Mouse (Mus musculus) liver, embryonic 11.5 days (tissue): ENCODE measurements around the gene Slc16a6. TPM values are rescaled to one million over a fixed set of nuclear protein-coding genes. Genes with fewer than 3 reads are reported as not detected.

ENCODE experiments used
- ATAC-seq: fragments of 200-750 bp; cut with Nextera tagmentation; replicated peaks from 2 replicates; pipeline ENCODE4 v1.8.0; 2017; ENCODE audit warnings: moderate number of reproducible peaks, mild to moderate bottlenecking, moderate TSS enrichment, moderate library complexity; ENCODE audit not compliant: low FRiP score
- DNase-seq: peaks from one replicate; pipeline ENCODE4 v3.0.0-alpha.2; 2017; ENCODE audit warnings: low spot score
- H3K27ac ChIP-seq: fragments of 300-500 bp; sonication (generic); 2 replicates; pipeline ENCODE4 v1.5.1; 2014; ENCODE audit warnings: mild to moderate bottlenecking, low read depth, low read length, control low read depth
- H3K27me3 ChIP-seq: fragments of 300-500 bp; sonication (generic); replicated peaks from 2 replicates; pipeline ENCODE4 v1.6.1; 2014; ENCODE audit warnings: low read length, mixed read lengths; ENCODE audit not compliant: control insufficient read depth, insufficient read depth
- H3K36me3 ChIP-seq: fragments of 300-500 bp; sonication (generic); 2 replicates; pipeline ENCODE4 v1.6.1; 2014; ENCODE audit warnings: mild to moderate bottlenecking, low read length, moderate library complexity, mixed read lengths; ENCODE audit not compliant: control insufficient read depth, insufficient read depth
- H3K4me1 ChIP-seq: fragments of 300-500 bp; sonication (generic); replicated peaks from 2 replicates; pipeline ENCODE4 v1.6.1; 2014; ENCODE audit warnings: low read length, mixed read lengths; ENCODE audit not compliant: control insufficient read depth, insufficient read depth
- H3K4me2 ChIP-seq: fragments of 300-500 bp; sonication (generic); 2 replicates; pipeline ENCODE4 v1.6.1; 2014; ENCODE audit warnings: mild to moderate bottlenecking, control low read depth, moderate library complexity
- H3K4me3 ChIP-seq: fragments of 300-500 bp; sonication (generic); 2 replicates; pipeline ENCODE4 v1.5.1; 2014; ENCODE audit warnings: low read depth, low read length, control low read depth
- H3K9ac ChIP-seq: fragments of 300-500 bp; sonication (generic); 2 replicates; pipeline ENCODE4 v1.6.1; 2014; ENCODE audit warnings: low read depth, low read length, control low read depth
- H3K9me3 ChIP-seq: fragments of 300-500 bp; sonication (generic); 2 replicates; pipeline ENCODE4 v1.6.1; 2016; ENCODE audit warnings: low read length, inconsistent platforms, mixed read lengths; ENCODE audit not compliant: control insufficient read depth
- WGBS: fragments of 180-500 bp; shearing (Covaris S2); extraction: QIAGEN DNeasy Blood & Tissue Kit; methylation state at CpG from one replicate; pipeline ENCODE4 v1.1.7; 2014; 5-methylcytosine and 5-hydroxymethylcytosine counted together
- polyA plus RNA-seq: library from polyadenylated mRNA; unstranded; fragments of >200 nt; fragmentation: Nextera tagmentation; extraction: Ambion mirVana; gene quantifications from 2 replicates; pipeline ENCODE4 v1.2.1, GENCODE M21; 2014

Gene Slc16a6
- polyA plus RNA-seq, 1 experiment from 2014 or later: 52.2 TPM

DNA sequence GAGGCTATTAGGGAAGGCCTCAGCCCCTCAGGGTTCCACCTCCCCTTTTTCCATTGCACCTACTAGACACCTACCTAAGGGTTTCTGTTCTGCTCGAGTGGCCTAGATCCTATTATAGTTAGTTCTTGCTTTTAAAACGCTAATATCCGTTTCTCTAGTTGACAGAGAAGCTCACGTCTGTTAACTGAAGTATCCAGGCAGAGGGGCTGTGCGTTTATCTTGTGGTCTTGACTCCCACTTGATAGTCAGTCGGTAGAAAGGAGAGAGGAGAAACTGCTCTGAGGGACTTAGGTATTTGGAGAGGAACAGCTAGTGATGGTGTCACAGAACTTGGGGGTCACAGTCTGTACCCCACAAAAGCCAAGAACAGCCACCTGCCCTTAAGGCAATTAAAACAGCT, 3.3 kb upstream of the Slc16a6 start:
- Histone ChIP-seq H3K36me3 (no peaks in the 10 kb centered on the region), H3K4me3 (no peak overlapping the region), H3K27me3 (no peaks in the 10 kb centered on the region), H3K9me3 (no peaks in the 10 kb centered on the region), H3K4me1 (peaks cover 23% of the 10 kb centered on the region), H3K9ac (peak overlapping the region; percentile 56), H3K27ac (peak overlapping the region; percentile 20; the same call in 1 of the 2 replicates), H3K4me2 (peak overlapping the region; percentile 32)
- no peak for DNase-seq
- ATAC-seq: no peak
- 27% methylated on average over 6 of the region's 6 CpGs for WGBS

DNA sequence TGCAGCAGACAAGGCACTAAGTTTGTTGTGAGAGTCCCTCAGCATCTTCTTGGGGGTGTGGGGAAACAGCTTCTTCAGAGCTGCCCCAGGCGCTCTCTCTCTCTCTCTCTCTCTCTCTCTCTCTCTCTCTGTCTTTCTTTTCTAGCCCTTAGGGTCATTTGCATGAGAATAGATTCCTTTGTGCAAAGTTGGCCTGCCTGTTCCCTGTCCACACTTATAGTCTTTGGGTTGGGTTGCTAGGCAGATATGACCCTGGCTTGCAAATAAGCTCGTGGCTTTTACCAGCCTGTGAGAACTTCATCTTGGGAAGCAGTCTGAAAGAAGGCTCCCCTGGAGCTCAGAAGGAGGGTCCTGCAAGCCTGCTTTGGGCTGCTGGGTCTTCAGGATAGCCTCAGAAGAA, 2.8 kb upstream of the Slc16a6 start:
- H3K4me1 ChIP-seq: peaks cover 23% of the 10 kb centered on the region
- H3K9ac ChIP-seq: peak overlapping the region; percentile 56
- peak overlapping the region; percentile 32 for H3K4me2 ChIP-seq
- no peak for ATAC-seq
- no peaks in the 10 kb centered on the region for H3K9me3 ChIP-seq
- H3K4me3 ChIP-seq: no peak overlapping the region
- no peaks in the 10 kb centered on the region for H3K36me3 ChIP-seq
- WGBS: 46% methylated on average over 2 of the region's 2 CpGs
- no peaks in the 10 kb centered on the region for H3K27me3 ChIP-seq
- DNase-seq: no peak
- H3K27ac ChIP-seq: peak overlapping the region; percentile 20; the same call in 1 of the 2 replicates

GRCm38 (mm10) chr11:109475717-109476116, 2.3 kb upstream of the Slc16a6 start:
- ATAC-seq: no peak

DNA sequence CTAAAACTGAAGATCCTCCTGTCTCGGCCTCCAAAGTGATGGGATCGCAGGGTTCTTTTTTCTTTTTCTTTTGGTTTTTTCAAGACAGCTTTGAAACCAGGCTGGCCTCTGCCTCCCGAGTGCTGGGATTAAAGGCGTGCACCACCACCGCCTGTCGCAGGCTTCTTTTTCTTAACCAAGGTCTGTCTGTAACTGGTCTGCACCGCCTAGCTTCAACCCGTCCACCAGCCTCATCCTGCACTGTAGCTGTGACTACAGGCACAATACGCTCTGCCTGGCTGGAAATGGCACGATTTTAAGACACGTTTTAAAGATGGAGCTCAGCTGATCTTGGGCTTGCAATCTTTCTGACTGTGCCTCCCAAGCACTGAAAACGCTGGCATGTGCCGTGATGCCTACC, 1.4 kb upstream of the Slc16a6 start:
- WGBS: 75% methylated on average over 13 of the region's 13 CpGs
- Histone ChIP-seq H3K4me3 (no peak overlapping the region), H3K36me3 (no peaks in the 10 kb centered on the region), H3K9me3 (no peaks in the 10 kb centered on the region), H3K27me3 (no peaks in the 10 kb centered on the region), H3K27ac (peak overlapping the region; percentile 98; the same call in 1 of the 2 replicates), H3K4me1 (peaks cover 30% of the 10 kb centered on the region), H3K9ac (no peak overlapping the region), H3K4me2 (peak overlapping the region; percentile 84)
- ATAC-seq (no peak), DNase-seq (no peak)

More at GRCm38 (mm10) chr11:109475717-109476116, 2.3 kb upstream of the Slc16a6 start:
- WGBS: 84% methylated on average over 4 of the region's 4 CpGs
- Histone ChIP-seq H3K27me3 (no peaks in the 10 kb centered on the region), H3K36me3 (no peaks in the 10 kb centered on the region), H3K9me3 (no peaks in the 10 kb centered on the region), H3K4me1 (peaks cover 28% of the 10 kb centered on the region), H3K4me2 (no peak overlapping the region), H3K4me3 (no peak overlapping the region), H3K27ac (no peak overlapping the region), H3K9ac (no peak overlapping the region)
- no peak for DNase-seq

- peak overlapping the region; percentile 98 for H3K27ac ChIP-seq
- peak overlapping the region; percentile 84 for H3K4me2 ChIP-seq
- H3K9ac ChIP-seq: peak overlapping the region; percentile 97
- H3K9me3 ChIP-seq: no peaks in the 10 kb centered on the region
- H3K4me1 ChIP-seq: peaks cover 36% of the 10 kb centered on the region
- H3K27me3 ChIP-seq: no peaks in the 10 kb centered on the region
- H3K36me3 ChIP-seq: no peaks in the 10 kb centered on the region
- H3K4me3 ChIP-seq: peak overlapping the region; percentile 85
- no peak for DNase-seq
- WGBS: 10% methylated on average over 14 of the region's 14 CpGs
- ATAC-seq: peak; percentile 4; the same call in 1 of the 2 replicates
Measured at GRCm38 (mm10) chr11:109474086-109474742, 816 bp upstream of the Slc16a6 start.

GRCm38 (mm10) chr11:109472821-109473170, 602 bp downstream of the Slc16a6 start:
- H3K9me3 ChIP-seq: no peaks in the 10 kb centered on the region
- H3K27ac ChIP-seq: peak overlapping the region; percentile 98
- DNase-seq (no peak), ATAC-seq (no peak)
- peaks cover 47% of the 10 kb centered on the region for H3K4me1 ChIP-seq
- peak overlapping the region; percentile 85 for H3K4me3 ChIP-seq
- H3K9ac ChIP-seq: peak overlapping the region; percentile 97
- under 1% methylated on average over 12 of the region's 13 CpGs for whole genome bisulfite sequencing
- no peaks in the 10 kb centered on the region for H3K27me3 ChIP-seq
- H3K4me2 ChIP-seq: peak overlapping the region; percentile 84
- H3K36me3 ChIP-seq: peaks cover 2% of the 10 kb centered on the region; the same call in 1 of the 2 replicates

DNA sequence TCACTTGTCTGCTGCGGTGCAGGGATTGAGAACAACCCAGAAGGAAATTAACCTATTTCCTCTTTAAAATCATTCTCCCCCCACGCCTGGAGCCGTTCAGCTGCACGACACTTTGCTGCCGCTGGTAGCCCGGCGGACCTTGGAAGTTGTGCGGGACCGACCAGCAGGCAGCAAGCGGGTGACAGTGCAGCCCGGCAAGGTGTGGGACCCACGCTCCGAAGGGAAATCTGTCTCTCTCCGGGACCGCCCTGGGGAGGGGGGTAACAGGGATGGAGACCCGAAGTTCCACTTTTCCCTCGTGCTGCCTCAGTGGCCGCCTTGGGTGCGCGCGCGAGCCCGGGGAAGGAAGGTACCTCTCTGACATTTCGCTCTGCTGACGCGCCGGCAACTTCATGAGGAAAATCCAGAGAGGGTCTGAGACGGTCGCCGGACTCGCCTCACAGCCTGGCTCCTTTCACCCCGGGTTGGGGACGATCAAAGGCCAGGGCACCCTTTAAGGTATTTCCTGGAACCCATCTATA, 1.2 kb downstream of the Slc16a6 start:
- peak overlapping the region; percentile 84 for H3K4me2 ChIP-seq
- H3K36me3 ChIP-seq: peaks cover 4% of the 10 kb centered on the region; the same call in 1 of the 2 replicates
- ATAC-seq: no peak
- H3K9ac ChIP-seq: peak overlapping the region; percentile 97
- no peaks in the 10 kb centered on the region for H3K9me3 ChIP-seq
- no peaks in the 10 kb centered on the region for H3K27me3 ChIP-seq
- peaks cover 45% of the 10 kb centered on the region for H3K4me1 ChIP-seq
- WGBS: 1% methylated on average over 33 of the region's 33 CpGs
- H3K27ac ChIP-seq: peak overlapping the region; percentile 98
- peak; percentile 81 for DNase-seq
- peak overlapping the region; percentile 85 for H3K4me3 ChIP-seq

GRCm38 (mm10) chr11:109470921-109471861, 2.2 kb downstream of the Slc16a6 start:
- WGBS: 21% methylated on average over 15 of the region's 15 CpGs
- Histone ChIP-seq H3K27ac (peak overlapping the region; percentile 98), H3K9me3 (no peaks in the 10 kb centered on the region), H3K4me1 (peaks cover 37% of the 10 kb centered on the region), H3K36me3 (peaks cover 8% of the 10 kb centered on the region; the same call in 1 of the 2 replicates), H3K4me3 (peak overlapping the region; percentile 85), H3K4me2 (peak overlapping the region; percentile 84), H3K27me3 (no peaks in the 10 kb centered on the region), H3K9ac (peak overlapping the region; percentile 97)
- ATAC-seq: no peak
- no peak for DNase-seq
